Mouse (Mus musculus): ENCODE data around the gene Tctn3. TPM values are rescaled to one million over a fixed set of nuclear protein-coding genes. Genes with fewer than 3 reads are reported as not detected.
A peak's percentile ranks its signal among the peaks of the same experiment; 100 is the strongest.

Gene Tctn3
- polyA plus RNA-seq (2015; fragmentation: Nextera tagmentation; extraction: Ambion mirVana), result 10.4 and 11.2 TPM in 2 replicates

- ATAC-seq, result peak; percentile 100
- H3K9me3 ChIP-seq (ENCODE audit: control insufficient read depth), result no peaks in the 10 kb centered on the region
- H3K9ac ChIP-seq (ENCODE audit: low read depth, low read length), result peak within 1 kb of the TSS; percentile 48
- under 1% methylated on average over 45 of the region's 45 CpGs for WGBS
- peaks cover 5% of the 10 kb centered on the region for H3K4me1 ChIP-seq (replicated peaks; ENCODE audit: control insufficient read depth, insufficient read depth, low read length)
- no peaks in the 10 kb centered on the region for H3K27me3 ChIP-seq (replicated peaks; ENCODE audit: control insufficient read depth, insufficient read depth, low read length)
- TF ChIP-seq CTCF (IDR thresholded peaks at IDR 0.05; ENCODE audit: low read depth), result peak; percentile 99
- no peak within 1 kb of the TSS for H3K27ac ChIP-seq (ENCODE audit: low read depth, low read length)
- peak within 1 kb of the TSS; percentile 68 for H3K4me3 ChIP-seq (ENCODE audit: low read depth, low read length)
- peak within 1 kb of the TSS; percentile 85 for H3K4me2 ChIP-seq (replicated peaks; ENCODE audit: low read depth)
- peaks cover 25% of the 10 kb centered on the region for H3K36me3 ChIP-seq (ENCODE audit: control insufficient read depth, insufficient read depth)
Observed at GRCm38 (mm10) chr19:40611830-40612506, at the start of gene Tctn3, which contains the start of gene Entpd1. Tctn3 (minus strand) TSS chr19:40612233. Entpd1 (plus strand) TSS chr19:40612366.

- no peaks in the 10 kb centered on the region for H3K36me3 ChIP-seq (ENCODE audit: control insufficient read depth, insufficient read depth)
- H3K9me3 ChIP-seq (ENCODE audit: control insufficient read depth), result no peaks in the 10 kb centered on the region
- 87% methylated on average over 2 of the region's 2 CpGs for WGBS
- no peak for TF ChIP-seq CTCF (IDR thresholded peaks at IDR 0.05; ENCODE audit: low read depth)
- no peak for ATAC-seq
- no peak overlapping the region for H3K27ac ChIP-seq (ENCODE audit: low read depth, low read length)
- H3K4me2 ChIP-seq (replicated peaks; ENCODE audit: low read depth), result peak overlapping the region; percentile 57
- H3K4me1 ChIP-seq (replicated peaks; ENCODE audit: control insufficient read depth, insufficient read depth, low read length), result 0 out of 2 replicates have a peak, but pooled peaks cover 4% of the 10 kb centered on the region
- no peak overlapping the region for H3K9ac ChIP-seq (ENCODE audit: low read depth, low read length)
- H3K27me3 ChIP-seq (replicated peaks; ENCODE audit: control insufficient read depth, insufficient read depth, low read length), result peaks cover 4% of the 10 kb centered on the region; the same call in 1 of the 2 replicates
- peak overlapping the region; percentile 22; the same call in 1 of the 2 replicates for H3K4me3 ChIP-seq (ENCODE audit: low read depth, low read length)
Observed at GRCm38 (mm10) chr19:40661108-40661507, 49.1 kb upstream of the Tctn3 start.

GRCm38 (mm10) chr19:40660510-40660909 is 48.5 kb upstream of the Tctn3 start:
- ATAC-seq, result no peak
- H3K27ac ChIP-seq (ENCODE audit: low read depth, low read length), result peak overlapping the region; percentile 54
- TF ChIP-seq CTCF (IDR thresholded peaks at IDR 0.05; ENCODE audit: low read depth), result no peak
- H3K4me3 ChIP-seq (ENCODE audit: low read depth, low read length), result peak overlapping the region; percentile 22
- H3K4me2 ChIP-seq (replicated peaks; ENCODE audit: low read depth), result peak overlapping the region; percentile 57
- 0 out of 2 replicates have a peak, but pooled peaks cover 4% of the 10 kb centered on the region for H3K4me1 ChIP-seq (replicated peaks; ENCODE audit: control insufficient read depth, insufficient read depth, low read length)
- no peaks in the 10 kb centered on the region for H3K9me3 ChIP-seq (ENCODE audit: control insufficient read depth)
- H3K27me3 ChIP-seq (replicated peaks; ENCODE audit: control insufficient read depth, insufficient read depth, low read length), result peaks cover 4% of the 10 kb centered on the region; the same call in 1 of the 2 replicates
- 36% methylated on average over 9 of the region's 9 CpGs for WGBS
- H3K9ac ChIP-seq (ENCODE audit: low read depth, low read length), result peak overlapping the region; percentile 37; the same call in 1 of the 2 replicates
- H3K36me3 ChIP-seq (ENCODE audit: control insufficient read depth, insufficient read depth), result no peaks in the 10 kb centered on the region

- WGBS, result 16% methylated on average over 16 of the region's 16 CpGs
- no peak for TF ChIP-seq CTCF (IDR thresholded peaks at IDR 0.05; ENCODE audit: low read depth)
- ATAC-seq, result no peak
Observed at GRCm38 (mm10) chr19:40659651-40660478, 47.8 kb upstream of the Tctn3 start.

GRCm38 (mm10) chr19:40658935-40659334 is 46.9 kb upstream of the Tctn3 start:
- Histone ChIP-seq H3K4me2 (replicated peaks; ENCODE audit: low read depth) (peak overlapping the region; percentile 57; the same call in 1 of the 2 replicates), H3K36me3 (ENCODE audit: control insufficient read depth, insufficient read depth) (no peaks in the 10 kb centered on the region)

More at GRCm38 (mm10) chr19:40659651-40660478, 47.8 kb upstream of the Tctn3 start:
- Histone ChIP-seq H3K9me3 (ENCODE audit: control insufficient read depth) (no peaks in the 10 kb centered on the region), H3K4me3 (ENCODE audit: low read depth, low read length) (peak overlapping the region; percentile 22), H3K27ac (ENCODE audit: low read depth, low read length) (peak overlapping the region; percentile 54), H3K36me3 (ENCODE audit: control insufficient read depth, insufficient read depth) (no peaks in the 10 kb centered on the region), H3K4me2 (replicated peaks; ENCODE audit: low read depth) (peak overlapping the region; percentile 57), H3K9ac (ENCODE audit: low read depth, low read length) (peak overlapping the region; percentile 37; the same call in 1 of the 2 replicates), H3K27me3 (replicated peaks; ENCODE audit: control insufficient read depth, insufficient read depth, low read length) (peaks cover 4% of the 10 kb centered on the region; the same call in 1 of the 2 replicates), H3K4me1 (replicated peaks; ENCODE audit: control insufficient read depth, insufficient read depth, low read length) (0 out of 2 replicates have a peak, but pooled peaks cover 4% of the 10 kb centered on the region)

GRCm38 (mm10) chr19:40658281-40658680 is 46.2 kb upstream of the Tctn3 start:
- Histone ChIP-seq H3K36me3 (ENCODE audit: control insufficient read depth, insufficient read depth) (no peaks in the 10 kb centered on the region), H3K4me3 (ENCODE audit: low read depth, low read length) (no peak overlapping the region), H3K9ac (ENCODE audit: low read depth, low read length) (no peak overlapping the region), H3K27me3 (replicated peaks; ENCODE audit: control insufficient read depth, insufficient read depth, low read length) (peaks cover 4% of the 10 kb centered on the region; the same call in 1 of the 2 replicates), H3K4me2 (replicated peaks; ENCODE audit: low read depth) (no peak overlapping the region), H3K27ac (ENCODE audit: low read depth, low read length) (no peak overlapping the region), H3K4me1 (replicated peaks; ENCODE audit: control insufficient read depth, insufficient read depth, low read length) (0 out of 2 replicates have a peak, but pooled peaks cover 4% of the 10 kb centered on the region), H3K9me3 (ENCODE audit: control insufficient read depth) (no peaks in the 10 kb centered on the region)
- 51% methylated on average over 6 of the region's 6 CpGs for WGBS
- no peak for ATAC-seq
- no peak for TF ChIP-seq CTCF (IDR thresholded peaks at IDR 0.05; ENCODE audit: low read depth)

More at GRCm38 (mm10) chr19:40658935-40659334, 46.9 kb upstream of the Tctn3 start:
- Histone ChIP-seq H3K4me3 (ENCODE audit: low read depth, low read length) (no peak overlapping the region), H3K9me3 (ENCODE audit: control insufficient read depth) (no peaks in the 10 kb centered on the region), H3K27me3 (replicated peaks; ENCODE audit: control insufficient read depth, insufficient read depth, low read length) (peaks cover 4% of the 10 kb centered on the region; the same call in 1 of the 2 replicates), H3K9ac (ENCODE audit: low read depth, low read length) (no peak overlapping the region), H3K27ac (ENCODE audit: low read depth, low read length) (no peak overlapping the region), H3K4me1 (replicated peaks; ENCODE audit: control insufficient read depth, insufficient read depth, low read length) (0 out of 2 replicates have a peak, but pooled peaks cover 4% of the 10 kb centered on the region)
- no peak for TF ChIP-seq CTCF (IDR thresholded peaks at IDR 0.05; ENCODE audit: low read depth)
- 61% methylated on average over 5 of the region's 5 CpGs for WGBS
- no peak for ATAC-seq
